Mouse (Mus musculus) lung, postnatal 25 days (tissue): ENCODE measurements around the gene Parvb.

Source experiments
- DNase-seq: peaks from one replicate; pipeline ENCODE4 v3.0.0; 2022; ENCODE audit warnings: low spot score

The Parvb gene

GRCm38 (mm10) chr15:84217969-84218782 lies 13.7 kb upstream of the Parvb start:
- DNase-seq: no peak

DNA sequence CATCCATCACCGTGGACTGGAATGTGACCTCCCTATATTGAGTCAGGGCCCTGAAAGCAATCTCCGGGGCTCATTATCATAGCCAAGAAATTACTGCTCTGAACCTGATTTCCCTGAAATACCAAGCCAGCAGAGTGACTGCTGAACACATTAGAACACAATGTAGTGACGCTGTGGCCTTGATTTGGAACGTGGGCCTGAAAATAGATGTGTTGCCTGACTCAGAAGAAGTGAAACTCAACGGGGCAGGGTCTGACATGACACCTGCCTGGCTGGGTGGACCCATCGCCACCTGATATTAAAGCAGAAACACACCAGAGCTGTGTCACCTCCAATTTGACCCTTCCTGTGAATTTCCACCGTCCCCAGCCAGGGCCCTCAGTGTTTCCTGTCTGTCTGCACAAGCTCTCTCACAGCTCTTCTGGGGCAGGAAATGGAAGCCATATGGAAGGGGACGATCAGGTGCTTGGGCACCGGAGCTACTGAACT lies 13.0 kb upstream of the Parvb start:
- DNase-seq: peak; percentile 23

- DNase-seq: no peak
These were observed 10.3 kb upstream of the Parvb start for GRCm38 (mm10) chr15:84221539-84221938.

GRCm38 (mm10) chr15:84223423-84223822 lies 8.4 kb upstream of the Parvb start:
- no peak for DNase-seq

DNA sequence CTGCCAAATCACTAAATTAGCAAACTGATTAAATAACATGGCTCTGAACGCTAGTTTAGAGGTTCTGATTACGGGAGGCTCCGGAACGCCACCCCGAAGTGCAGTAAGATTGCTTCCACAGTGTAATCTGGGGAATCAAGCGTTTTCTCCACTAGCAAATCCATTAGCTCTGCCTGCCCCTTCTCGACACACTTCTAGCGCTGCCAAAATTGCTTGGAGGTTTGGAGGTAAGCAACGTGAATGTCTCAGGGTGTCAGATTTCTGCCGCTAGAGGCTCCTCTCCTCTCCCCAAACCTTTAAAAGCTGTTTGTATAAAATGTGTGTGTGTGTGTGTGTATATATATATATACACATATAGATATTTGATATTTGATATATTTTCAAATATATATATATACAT lies 7.1 kb upstream of the Parvb start:
- DNase-seq: no peak

DNA sequence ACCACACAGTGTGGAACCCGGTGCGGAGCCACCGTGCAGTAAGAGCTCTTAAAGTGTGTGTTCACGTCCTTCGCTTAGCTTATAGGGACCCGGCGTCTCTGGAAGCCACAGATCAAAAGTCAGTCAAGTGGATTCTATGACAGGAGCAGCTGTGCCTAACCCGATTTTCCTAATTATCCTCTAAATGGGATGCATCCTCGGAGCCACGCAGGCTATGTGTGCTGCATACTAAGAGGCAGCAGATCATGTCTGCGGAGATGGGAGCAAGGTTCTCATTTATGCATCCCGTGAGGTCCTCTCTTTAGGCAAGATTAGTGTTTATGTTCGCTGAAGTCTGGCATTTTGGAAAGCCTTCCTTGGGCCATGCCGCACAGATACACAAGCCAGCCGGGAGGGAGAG lies 4.9 kb upstream of the Parvb start:
- no peak for DNase-seq

GRCm38 (mm10) chr15:84230661-84231060 lies 1.2 kb upstream of the Parvb start:
- peak; percentile 51 for DNase-seq

DNA sequence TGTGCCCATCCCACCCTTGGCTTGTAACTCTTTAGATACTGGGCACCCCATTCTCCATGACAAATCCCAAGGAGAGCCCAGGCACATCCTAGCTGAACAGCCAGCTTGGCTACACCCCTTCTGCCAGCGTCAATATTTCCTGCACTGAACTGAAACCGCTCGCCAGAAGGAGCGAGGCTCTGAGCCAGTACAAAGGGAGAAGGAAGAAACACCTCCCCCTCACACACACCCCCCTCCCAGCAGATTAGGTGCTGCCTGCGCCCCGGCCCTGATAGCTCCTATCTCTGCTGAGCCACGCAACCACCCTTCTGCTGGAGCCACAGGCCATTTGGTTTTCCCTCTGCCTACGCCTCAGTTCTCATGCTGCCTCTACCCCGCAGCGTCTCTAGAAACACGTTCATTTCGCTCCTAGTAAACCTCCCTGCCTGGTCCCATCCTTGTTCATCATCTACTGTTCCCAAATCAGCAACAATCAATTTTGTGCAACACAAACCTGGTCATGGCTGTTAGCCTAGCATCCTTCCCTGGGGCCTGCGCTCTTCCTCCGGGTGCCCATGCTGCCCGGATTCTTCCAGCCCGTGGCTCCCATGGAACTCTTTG lies 630 bp upstream of the Parvb start:
- DNase-seq: peak; percentile 72

GRCm38 (mm10) chr15:84232609-84233008 lies 766 bp downstream of the Parvb start:
- no peak for DNase-seq

DNA sequence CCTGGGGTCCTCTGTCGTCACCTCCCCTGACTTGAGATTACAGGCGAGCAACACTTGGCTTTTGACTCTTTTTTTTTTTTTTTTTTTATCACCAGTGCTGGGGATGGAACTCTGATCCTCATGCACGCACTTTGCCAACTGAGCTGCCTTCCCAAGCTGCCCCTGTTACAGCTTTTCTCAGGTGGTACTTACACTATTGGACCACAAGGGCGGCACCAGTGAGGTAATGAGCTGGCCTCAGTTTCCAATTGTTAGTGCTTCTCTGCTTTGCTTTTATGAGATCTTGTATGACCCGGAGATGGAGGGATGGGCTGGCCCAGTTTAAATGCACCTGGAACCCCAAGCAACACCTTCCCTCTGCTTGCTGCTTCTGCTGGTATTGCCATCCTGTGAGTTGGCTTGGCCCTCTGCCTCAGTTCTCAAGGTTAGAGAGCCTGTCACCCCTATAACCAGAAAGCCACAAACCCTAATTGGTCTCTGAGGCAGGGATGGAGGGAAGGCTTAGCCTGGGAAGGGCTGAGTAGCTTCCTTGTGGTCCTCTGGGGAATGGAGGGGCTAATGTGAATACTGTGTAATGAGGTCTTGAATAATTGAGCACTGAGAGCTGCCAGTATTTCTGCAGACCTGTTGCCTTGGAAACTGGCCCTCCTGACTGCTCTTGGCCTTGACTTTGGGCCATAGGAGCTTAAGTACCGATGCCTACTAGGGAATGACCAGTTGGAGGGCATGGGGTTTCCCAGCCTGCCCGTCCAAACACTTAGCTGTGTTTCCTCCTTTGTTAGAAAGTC lies 3.1 kb downstream of the Parvb start:
- peak; percentile 26 for DNase-seq

DNA sequence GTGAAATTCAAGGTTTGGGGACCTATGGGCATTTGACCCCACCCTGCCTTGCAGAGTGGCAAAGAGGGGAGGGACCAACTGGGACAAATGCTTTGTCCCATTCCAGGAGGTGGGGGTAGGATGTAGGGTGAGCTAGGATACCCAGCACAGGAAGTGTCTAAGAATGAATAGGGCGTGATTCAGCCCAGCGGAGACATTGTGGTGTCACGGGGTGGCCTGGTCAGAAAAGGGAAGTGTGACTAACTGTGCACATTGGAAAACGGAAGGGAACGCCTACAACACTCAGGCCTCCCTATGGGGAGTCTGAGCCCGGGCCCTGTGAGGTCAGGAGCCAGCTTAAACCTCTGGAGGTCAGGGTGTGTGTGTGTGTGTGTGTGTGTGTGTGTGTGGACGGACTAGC lies 3.8 kb downstream of the Parvb start:
- peak; percentile 93 for DNase-seq

- DNase-seq: no peak
These were observed 6.7 kb downstream of the Parvb start for GRCm38 (mm10) chr15:84238552-84238951.

DNA sequence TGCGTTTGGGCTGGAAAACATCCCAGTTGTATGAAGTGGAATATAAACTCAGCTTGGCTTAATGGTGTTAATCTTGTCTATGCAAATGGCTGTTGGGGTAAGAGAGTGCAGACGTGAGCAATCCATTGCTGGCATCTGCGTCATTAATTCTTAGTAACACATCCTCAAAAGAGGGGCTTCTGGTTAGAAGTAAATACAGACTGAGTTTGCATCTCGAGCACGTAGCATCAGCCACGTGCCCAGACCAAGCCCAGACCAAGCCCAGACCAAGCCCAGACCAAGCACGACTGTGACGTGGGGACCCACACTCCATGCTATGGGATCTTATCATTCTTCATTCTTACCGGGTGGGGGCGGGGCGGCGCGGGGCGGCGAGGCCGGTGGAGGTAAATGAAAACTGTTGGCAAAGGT lies 7.2 kb downstream of the Parvb start:
- no peak for DNase-seq

DNA sequence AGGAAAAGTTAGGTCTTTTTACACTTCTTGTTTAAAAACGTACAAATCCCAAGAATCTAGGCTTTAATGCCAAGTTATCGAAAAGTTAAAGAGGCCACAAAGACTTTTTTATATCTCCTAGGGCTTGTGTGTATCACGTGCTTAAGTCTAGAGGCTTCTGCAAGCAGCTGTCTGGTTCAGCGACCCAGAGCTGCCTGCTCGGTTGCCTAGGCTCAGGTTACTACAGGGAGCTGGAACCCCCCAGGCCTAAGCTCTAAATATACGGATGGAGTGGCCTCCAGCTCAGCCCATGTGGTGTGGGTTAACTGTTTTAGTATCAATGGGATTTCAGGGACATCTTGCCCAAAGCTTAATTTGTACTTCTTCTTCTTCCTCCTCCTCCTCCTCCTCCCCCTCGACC lies 9.7 kb downstream of the Parvb start:
- DNase-seq: no peak

- no peak for DNase-seq
These were observed 13.3 kb downstream of the Parvb start for GRCm38 (mm10) chr15:84245104-84245503.

GRCm38 (mm10) chr15:84246195-84246594 lies 14.4 kb downstream of the Parvb start:
- DNase-seq: no peak

DNA sequence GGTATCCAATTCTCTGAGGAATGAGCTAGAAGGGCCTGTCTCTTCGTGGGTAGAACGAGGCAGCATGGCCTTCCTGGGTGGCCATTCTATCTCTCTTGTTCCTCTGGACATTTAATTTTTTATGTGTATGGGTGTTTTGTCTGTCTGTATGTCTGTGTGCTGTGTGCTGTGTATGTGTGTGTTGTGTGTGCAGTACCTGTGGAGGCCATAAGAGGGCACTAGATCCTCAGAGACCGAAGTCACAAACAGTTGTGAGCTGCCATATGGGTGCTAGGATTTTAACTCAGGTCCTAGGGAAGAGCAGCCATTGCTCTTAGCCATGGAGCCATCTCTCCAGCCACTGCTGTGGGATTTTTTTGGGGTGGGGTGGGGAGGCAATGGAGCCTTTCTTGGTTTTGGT lies 15.5 kb downstream of the Parvb start:
- no peak for DNase-seq

GRCm38 (mm10) chr15:84251227-84251626 lies 19.4 kb downstream of the Parvb start:
- peak; percentile 69 for DNase-seq

DNA sequence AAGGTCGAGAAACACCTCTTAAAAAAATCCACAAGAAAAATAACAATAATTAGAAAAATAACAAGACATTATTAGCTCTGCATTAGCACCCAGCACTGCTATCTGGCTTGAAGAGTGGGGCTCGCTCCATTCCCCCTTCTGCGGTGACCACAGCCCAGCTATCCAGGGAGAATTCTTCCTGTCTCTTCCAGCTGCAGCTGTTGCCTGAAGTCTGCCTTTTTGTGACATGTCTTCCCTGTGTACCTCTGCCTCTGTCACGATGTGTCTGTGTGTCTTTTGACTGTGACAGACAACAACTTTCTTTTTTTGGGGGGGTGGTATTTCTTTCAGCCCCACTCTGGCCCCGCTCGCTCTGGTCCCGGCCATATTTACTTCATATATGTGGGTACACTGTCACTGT lies 20.8 kb downstream of the Parvb start:
- no peak for DNase-seq

DNA sequence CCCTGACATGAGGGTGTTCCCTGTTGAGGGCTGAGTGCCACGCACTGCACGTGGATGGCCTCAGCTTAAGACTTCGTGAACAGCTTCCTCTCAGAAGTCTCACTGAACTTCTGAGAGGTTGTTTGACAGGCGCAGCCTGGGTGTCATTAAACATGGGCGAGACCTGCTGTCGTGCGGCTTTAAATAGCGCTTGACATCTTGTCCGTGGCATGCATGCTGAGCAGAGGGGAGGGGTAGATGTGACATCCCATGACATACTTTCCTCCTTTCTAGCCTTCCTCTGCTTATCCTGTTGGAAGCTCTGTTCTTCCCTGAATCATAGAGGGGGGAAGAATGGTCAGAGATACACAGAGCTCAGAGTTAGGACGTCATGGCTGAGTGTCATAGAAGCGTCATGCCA lies 21.9 kb downstream of the Parvb start:
- no peak for DNase-seq

DNA sequence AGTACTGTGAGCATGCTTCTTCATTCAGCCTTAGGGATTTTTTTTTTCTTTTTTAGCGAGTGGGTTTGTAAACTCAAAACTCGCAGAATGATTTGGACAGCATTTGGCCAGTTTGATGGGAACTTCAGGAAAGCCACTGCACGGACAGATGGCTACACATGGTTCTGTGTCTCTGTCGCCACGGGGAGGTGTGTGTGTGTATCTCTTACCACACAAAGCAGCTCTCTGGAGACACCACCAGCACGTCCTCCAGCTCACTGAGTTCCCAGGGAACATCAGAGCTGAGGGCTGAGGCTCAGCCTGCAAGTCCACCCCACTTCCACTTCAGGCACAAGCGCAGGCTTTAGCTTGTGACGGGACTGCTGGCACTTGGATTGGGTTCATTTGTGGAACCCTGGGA lies 22.5 kb downstream of the Parvb start:
- DNase-seq: no peak

DNA sequence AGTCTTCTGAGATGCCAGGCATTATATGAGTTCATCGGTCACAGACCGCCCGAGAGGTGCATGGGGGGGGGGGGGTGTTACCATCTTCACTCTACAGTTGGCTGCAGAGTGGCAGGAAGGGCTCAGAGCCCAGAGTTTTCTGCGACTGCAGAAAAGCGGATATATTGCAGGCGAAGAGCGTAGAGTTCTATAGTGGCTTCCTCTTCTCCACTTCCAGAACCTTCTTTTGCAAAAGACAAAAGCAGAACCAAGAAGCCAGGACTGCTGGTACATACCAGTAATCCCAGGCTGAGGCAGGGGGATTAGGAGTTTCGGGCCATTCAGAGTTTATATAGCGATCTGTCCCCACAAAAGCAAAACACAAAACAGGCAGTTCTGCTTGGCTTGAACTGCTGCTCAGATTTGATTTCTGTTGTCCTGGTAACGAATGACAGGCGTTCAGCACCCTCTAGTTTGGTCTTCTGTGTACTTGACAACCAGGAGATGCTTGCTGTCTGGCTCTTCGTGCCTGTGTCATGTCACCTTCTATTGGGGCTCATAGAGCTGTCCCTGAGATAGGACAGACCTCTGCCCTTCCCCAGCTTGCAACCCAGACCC lies 24.5 kb downstream of the Parvb start:
- DNase-seq: no peak
